Mouse (Mus musculus): ENCODE measurements at regions not wholly inside any gene's neighbourhood (a gene's known extent, or its start where the extent isn't known, plus 50 kb on each side); places are given as distances from the start of the nearest gene placed in this dataset.

GRCm38 (mm10) chr5:125968151-125968550 lies 436.6 kb downstream of the Tmem132b start:
- TF ChIP-seq CTCF (conservative IDR thresholded peaks at IDR 0.05 in 1 of 2, IDR thresholded peaks at IDR 0.05 in 1 of 2; ENCODE audit: low read depth in 2 of 2, low read length in 2 of 2), result no peak
- no peak for TF ChIP-seq MAFK (IDR thresholded peaks at IDR 0.05; ENCODE audit: insufficient replicate concordance, low read length)
- no peak for TF ChIP-seq EP300 (IDR thresholded peaks at IDR 0.05; ENCODE audit: low read length)
- TF ChIP-seq GABPA (IDR thresholded peaks at IDR 0.05; ENCODE audit: insufficient replicate concordance, low read depth, low read length), result no peak
- no peak for TF ChIP-seq POLR2A (IDR thresholded peaks at IDR 0.05; ENCODE audit: low read depth, low read length)
- TF ChIP-seq MEF2A (IDR thresholded peaks at IDR 0.05; ENCODE audit: borderline replicate concordance, low read depth, low read length), result no peak
- no peak for TF ChIP-seq CHD2 (IDR thresholded peaks at IDR 0.05; ENCODE audit: low read length)

All from CH12.LX (cell line).